Mouse (Mus musculus) erythroid progenitor cell, adult 5-6 weeks (primary cell): Measurements from ENCODE around the gene Eif4g1. TPM values are rescaled to one million over a fixed set of nuclear protein-coding genes. Genes with fewer than 3 reads are reported as not detected.
A peak's percentile ranks its signal among the peaks of the same experiment; 100 is the strongest.

Experiments
- ATAC-seq: replicated peaks from 2 replicates; pipeline ENCODE4 v1.8.0; 2016; ENCODE audit warnings: moderate number of reproducible peaks, mild to moderate bottlenecking, moderate TSS enrichment, inconsistent platforms; ENCODE audit not compliant: poor library complexity, low FRiP score, severe bottlenecking
- total RNA-seq, 2 experiments: library from RNA; stranded (forward) in 1 of 2; stranded (reverse) in 1 of 2; fragments of 150-400 nt in 1 of 2; fragments of 186-747, 209-891 nt in 1 of 2; gene quantifications; 2 replicates each; pipeline versions ENCODE4 v1.2.3 to v1.2.4; 2015 to 2017; ENCODE audit warnings: low replicate concordance in 2 of 2

Eif4g1 gene
- total RNA-seq, 2 experiments from 2014 or later, result 109 to 116 TPM

GRCm38 (mm10) chr16:20703071-20703470, 35.0 kb downstream of the Eif4g1 start:
- ATAC-seq, result no peak

DNA sequence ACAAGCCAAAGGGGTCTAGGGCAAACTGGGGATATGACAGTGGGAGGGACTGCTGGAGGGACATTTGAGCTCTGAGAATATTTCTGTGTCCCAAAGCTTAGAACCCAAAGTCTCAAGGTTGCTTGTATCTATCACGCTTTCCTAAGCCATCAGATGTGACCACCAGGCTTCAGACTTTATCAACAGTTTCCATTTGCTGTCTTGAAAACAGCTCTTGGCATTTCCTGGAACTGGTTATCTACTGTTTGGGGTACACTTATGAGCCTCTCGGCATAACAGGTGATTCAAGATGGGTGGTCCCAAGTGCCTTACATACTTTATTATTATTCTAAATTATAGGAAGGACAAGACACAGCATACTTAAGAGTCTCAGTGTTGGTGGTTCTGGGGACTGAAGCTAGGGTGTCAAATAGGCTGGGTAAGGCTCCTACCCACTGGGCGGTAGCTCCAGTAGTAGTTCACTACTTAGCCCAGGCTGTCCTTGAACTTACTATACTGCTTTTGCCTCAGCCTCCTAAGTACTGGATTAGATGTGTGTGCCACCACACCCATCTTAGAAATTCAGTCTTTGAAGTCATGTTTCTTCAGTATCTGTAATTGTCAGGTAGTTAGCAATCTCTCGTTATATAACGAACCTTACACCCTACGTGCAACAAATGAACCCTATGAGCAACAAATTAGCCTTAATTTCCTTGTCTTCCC, 35.7 kb downstream of the Eif4g1 start:
- no peak; the same call in 1 of the 2 replicates for ATAC-seq

- ATAC-seq, result no peak
Observed at GRCm38 (mm10) chr16:20705786-20706185, 37.7 kb downstream of the Eif4g1 start.

GRCm38 (mm10) chr16:20706407-20707055, 38.4 kb downstream of the Eif4g1 start:
- no peak for ATAC-seq

DNA sequence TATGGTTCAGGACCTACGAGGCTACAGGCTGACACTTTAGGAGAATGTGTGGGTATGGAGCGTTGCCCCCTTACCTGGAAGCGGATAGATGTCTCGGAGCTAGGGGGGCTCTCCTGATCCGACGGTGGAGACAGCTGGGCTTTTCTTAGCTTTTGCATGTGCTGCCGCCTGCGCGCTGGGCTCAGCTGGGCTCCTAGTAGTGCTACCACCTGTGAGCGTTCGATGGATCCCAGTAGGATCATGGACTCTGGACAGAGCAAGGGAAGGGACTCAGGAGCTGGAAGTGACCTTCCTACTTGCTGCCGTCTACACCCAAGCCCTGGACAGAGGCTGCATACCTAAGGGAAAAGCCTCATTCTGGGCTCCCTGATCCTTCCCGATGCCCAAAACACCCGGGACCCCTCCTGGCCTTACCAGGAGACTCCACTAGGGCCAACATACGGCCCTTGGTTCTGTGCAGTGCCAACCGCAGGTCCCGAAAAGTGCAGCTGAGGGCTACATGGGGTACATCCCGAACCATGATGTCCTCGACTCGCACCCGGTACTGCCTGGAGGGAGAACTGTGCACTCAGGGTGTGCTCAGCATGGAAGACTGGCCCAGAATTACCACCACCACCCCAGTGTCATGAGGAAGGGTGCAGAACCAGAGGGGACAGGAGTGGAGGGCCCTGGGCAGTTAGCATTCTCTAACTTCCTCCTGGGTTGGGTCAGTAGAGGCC, 40.3 kb downstream of the Eif4g1 start:
- ATAC-seq, result no peak

DNA sequence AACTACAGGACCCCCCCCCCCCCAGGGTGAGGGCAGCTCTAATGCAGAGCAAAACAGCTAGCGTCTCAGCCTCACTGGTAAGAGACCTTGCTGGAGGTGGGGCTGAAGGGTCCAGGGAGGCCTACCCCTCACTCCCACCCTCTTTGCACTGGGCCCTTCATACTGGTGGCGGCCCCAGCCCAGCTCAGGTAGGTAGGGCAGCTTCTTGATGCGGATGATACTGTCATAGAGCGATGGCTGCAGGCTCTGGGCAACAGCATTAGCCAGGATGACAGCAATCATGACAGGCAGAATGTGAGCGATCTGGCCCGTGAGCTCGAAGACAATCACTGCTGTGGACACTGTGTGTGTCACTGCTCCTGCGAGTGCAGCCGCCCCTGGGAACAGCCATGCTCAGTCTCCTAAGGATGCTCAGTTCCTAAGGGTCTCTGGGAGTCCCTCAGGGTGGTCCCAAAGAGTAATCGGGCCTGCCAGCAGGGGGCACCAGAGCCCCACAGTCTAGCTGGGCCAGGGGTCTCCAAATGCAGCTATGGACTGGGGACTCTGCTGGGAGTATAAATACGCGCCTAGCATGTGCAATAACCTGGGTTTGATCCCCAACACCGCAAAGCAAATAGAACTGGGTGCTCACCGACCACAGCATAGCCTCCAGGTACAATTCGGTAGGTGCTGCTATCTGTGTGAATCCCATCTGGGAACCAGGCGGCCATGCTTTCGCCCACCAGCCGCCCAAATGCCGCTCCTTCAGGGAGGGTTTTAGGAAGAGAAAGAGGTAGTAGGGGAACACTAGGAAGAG, 41.0 kb downstream of the Eif4g1 start:
- ATAC-seq, result no peak

GRCm38 (mm10) chr16:20710370-20710769, 42.3 kb downstream of the Eif4g1 start:
- no peak for ATAC-seq

GRCm38 (mm10) chr16:20710810-20711209, 42.7 kb downstream of the Eif4g1 start:
- no peak for ATAC-seq

GRCm38 (mm10) chr16:20712190-20712589, 44.1 kb downstream of the Eif4g1 start:
- no peak for ATAC-seq

GRCm38 (mm10) chr16:20712889-20713288, 44.8 kb downstream of the Eif4g1 start:
- peak; percentile 50 for ATAC-seq

- ATAC-seq, result no peak
Observed at GRCm38 (mm10) chr16:20714307-20715080, 46.4 kb downstream of the Eif4g1 start.

- no peak for ATAC-seq
Observed at GRCm38 (mm10) chr16:20715161-20715560, 47.0 kb downstream of the Eif4g1 start.

GRCm38 (mm10) chr16:20715566-20715965, 47.5 kb downstream of the Eif4g1 start:
- no peak for ATAC-seq

DNA sequence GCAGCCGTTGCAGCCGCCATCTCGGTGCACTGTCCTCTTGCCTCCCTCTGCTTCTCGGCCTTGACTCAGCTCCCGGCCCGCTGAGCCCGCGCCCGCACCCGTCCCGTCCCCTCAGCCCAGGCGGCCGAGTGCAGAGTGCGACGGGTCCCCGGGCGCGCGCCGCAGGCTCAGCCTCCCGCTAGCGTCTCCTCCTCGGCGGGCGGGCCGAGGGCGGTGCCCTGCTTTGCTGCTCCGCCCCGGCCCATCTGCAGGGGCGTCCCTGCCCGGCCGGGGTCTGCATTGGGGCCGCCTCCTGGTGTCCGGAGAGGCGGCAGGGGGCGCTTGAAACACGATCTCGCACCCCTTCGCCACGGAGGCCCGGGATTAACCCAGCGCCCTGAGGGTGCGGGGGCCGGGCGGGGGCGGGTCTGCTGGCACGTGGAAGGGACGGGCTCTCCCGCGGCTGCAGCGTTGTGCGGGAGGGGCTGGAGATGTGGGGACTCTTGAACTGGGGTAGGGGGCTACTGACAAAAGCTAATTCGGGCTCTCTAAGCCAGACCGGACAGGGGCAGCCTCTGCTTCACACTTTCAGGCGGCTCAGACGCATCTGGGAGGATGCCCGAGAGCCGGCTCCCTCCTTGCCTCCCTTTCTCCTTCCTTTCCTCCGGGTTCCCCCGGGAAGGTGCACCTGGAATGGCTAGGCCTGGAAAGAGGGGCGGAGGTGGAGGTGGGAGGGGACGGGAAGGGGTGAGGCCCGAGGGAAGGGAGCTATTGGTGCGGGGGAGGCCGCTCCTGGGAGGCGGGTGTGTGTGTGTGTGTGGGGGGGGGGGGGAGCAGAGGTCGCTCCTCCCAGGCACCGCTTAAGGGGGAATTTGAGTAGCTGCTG, 48.1 kb downstream of the Eif4g1 start:
- ATAC-seq, result peak; percentile 48

DNA sequence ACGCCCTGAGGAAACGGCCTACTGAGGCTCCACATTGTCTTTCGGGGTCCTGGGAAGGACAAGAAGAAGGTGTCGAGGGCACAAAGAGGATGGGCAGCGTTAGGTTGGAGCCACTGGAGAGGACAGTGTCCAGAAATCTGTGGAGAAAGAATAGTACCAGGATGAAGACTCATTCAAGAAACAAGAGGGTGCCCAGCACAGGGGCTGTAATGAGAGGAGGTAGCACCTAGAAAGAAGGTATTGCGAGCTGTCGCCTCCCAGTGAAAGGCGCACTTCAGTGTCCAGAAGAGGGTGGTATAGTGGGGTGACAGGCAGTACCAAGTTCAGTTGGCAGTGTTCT, 48.7 kb downstream of the Eif4g1 start:
- peak; percentile 2; the same call in 1 of the 2 replicates for ATAC-seq

GRCm38 (mm10) chr16:20717181-20717977, 49.3 kb downstream of the Eif4g1 start, which contains the start of the genes Polr2h and Clcn2:
Polr2h (plus strand) TSS chr16:20717665.
Clcn2 (minus strand) TSS chr16:20717746.
- ATAC-seq, result peak; percentile 87

- ATAC-seq, result no peak
Observed at GRCm38 (mm10) chr16:20717978-20718670, 50.0 kb downstream of the Eif4g1 start.
